Mouse (Mus musculus) ES-E14 (cell line): Measurements from ENCODE around the gene Arl8a.

Experiments
- CHD2 ChIP-seq: IDR thresholded peaks from 2 replicates; pipeline ENCODE4 v1.6.1; 2014; ENCODE audit warnings: mild to moderate bottlenecking, low read depth, low read length, inconsistent platforms
- HCFC1 ChIP-seq: IDR thresholded peaks from 2 replicates; pipeline ENCODE4 v1.6.1; 2012; ENCODE audit warnings: low read length, inconsistent platforms, borderline replicate concordance; ENCODE audit not compliant: insufficient read depth
- MAFK ChIP-seq: IDR thresholded peaks from 2 replicates; pipeline ENCODE4 v1.6.1; 2014; ENCODE audit warnings: mild to moderate bottlenecking, low read depth, low read length, inconsistent platforms; ENCODE audit not compliant: insufficient read depth
- ZC3H11A ChIP-seq: IDR thresholded peaks from 2 replicates; pipeline ENCODE4 v1.6.1; 2012; ENCODE audit warnings: low read depth, mild to moderate bottlenecking, inconsistent platforms, low read length, borderline replicate concordance
- ZNF384 ChIP-seq: IDR thresholded peaks from 2 replicates; pipeline ENCODE4 v1.6.1; 2012; ENCODE audit warnings: low read depth, low read length, inconsistent platforms

DNA sequence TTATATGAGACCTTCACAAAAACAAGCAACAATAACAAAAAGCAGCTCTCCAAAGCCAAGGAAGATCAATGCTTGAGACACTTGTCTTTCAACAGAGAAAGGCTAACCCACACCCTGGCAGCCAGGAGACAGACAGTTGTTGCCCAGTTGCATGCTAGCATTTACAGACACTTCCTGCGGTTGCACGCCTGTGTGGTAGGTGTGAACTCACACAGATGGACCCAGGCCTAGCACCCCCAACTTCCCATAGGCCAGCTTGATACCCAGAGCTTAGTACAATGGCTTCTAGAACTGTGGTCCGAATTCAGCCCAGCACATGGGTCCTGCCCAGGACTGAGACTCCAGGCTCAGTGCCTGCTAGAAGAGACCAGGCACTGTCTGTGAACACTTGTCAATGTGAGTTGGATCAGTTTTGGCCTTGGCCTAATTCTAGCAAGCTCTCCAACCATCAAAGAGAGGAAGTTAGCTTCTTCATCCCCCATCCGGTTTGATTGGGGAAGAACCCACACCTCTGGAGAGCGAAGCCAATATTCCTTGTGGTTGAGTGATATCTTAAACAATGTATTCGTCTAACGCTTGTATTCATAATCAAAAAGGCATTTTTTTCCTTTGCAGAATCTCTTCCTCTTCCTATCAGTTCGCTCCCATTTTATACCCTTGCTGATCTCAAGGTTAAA is 11.4 kb upstream of the Arl8a start:
- no peak for TF ChIP-seq ZNF384
- no peak for TF ChIP-seq HCFC1
- no peak for TF ChIP-seq CHD2
- TF ChIP-seq ZC3H11A = no peak
- TF ChIP-seq MAFK = no peak
